Mouse (Mus musculus) MEL (cell line): Measurements from ENCODE around the gene Gabarapl1. TPM values are rescaled to one million over a fixed set of nuclear protein-coding genes. Genes with fewer than 3 reads are reported as not detected.
A peak's percentile ranks its signal among the peaks of the same experiment; 100 is the strongest.

Experiments used
- DNase-seq: peaks from one replicate; pipeline ENCODE4 v3.0.0; 2011; ENCODE audit warnings: low read depth, low spot score
- H3K27ac ChIP-seq: 2 replicates; pipeline ENCODE4 v1.5.1; 2012; ENCODE audit warnings: low read depth, mild to moderate bottlenecking, control low read depth, low read length, moderate library complexity; ENCODE audit not compliant: control insufficient read depth
- H3K27me3 ChIP-seq, 2 experiments: fragments of 150-350 bp in 1 of 2; sonication (generic) in 1 of 2; 2 replicates each; pipeline ENCODE4 v1.6.1; 2012; ENCODE audit warnings: low read length in 2 of 2, mild to moderate bottlenecking in 2 of 2, improper control_type of control experiment in 1 of 2, moderate library complexity in 1 of 2; ENCODE audit not compliant: insufficient read depth in 2 of 2, control insufficient read depth in 1 of 2
- H3K36me3 ChIP-seq, 2 experiments: 2 replicates each; pipeline ENCODE4 v1.6.1; 2012 to 2014; ENCODE audit warnings: low read length in 2 of 2, improper control_type of control experiment in 1 of 2, inconsistent platforms in 1 of 2, mild to moderate bottlenecking in 1 of 2; ENCODE audit not compliant: insufficient read depth in 2 of 2, control insufficient read depth in 1 of 2
- H3K4me1 ChIP-seq, 2 experiments: fragments of 150-350 bp in 1 of 2; sonication (generic) in 1 of 2; 2 replicates each; pipeline ENCODE4 v1.6.1; 2012; ENCODE audit warnings: low read length in 2 of 2, improper control_type of control experiment in 1 of 2, mild to moderate bottlenecking in 1 of 2; ENCODE audit not compliant: insufficient read depth in 2 of 2, control insufficient read depth in 1 of 2
- H3K4me3 ChIP-seq, 2 experiments: fragments of 150-350 bp in 1 of 2; sonication (generic) in 1 of 2; 2 replicates each; pipeline ENCODE4 v1.5.1; 2012; ENCODE audit warnings: low read depth in 2 of 2, low read length in 2 of 2, mild to moderate bottlenecking in 2 of 2, moderate library complexity in 2 of 2, control low read depth in 1 of 2, improper control_type of control experiment in 1 of 2; ENCODE audit not compliant: control insufficient read depth in 1 of 2, insufficient read depth in 1 of 2
- H3K79me2 ChIP-seq: 2 replicates; pipeline ENCODE4 v1.6.1; 2012; ENCODE audit warnings: mild to moderate bottlenecking, low read length, moderate library complexity; ENCODE audit not compliant: control insufficient read depth, poor library complexity, insufficient read depth
- H3K9ac ChIP-seq: 2 replicates; pipeline ENCODE4 v1.6.1; 2012; ENCODE audit warnings: low read depth, mild to moderate bottlenecking, control low read depth, low read length, moderate library complexity; ENCODE audit not compliant: control insufficient read depth, poor library complexity, severe bottlenecking
- H3K9me3 ChIP-seq: fragments of 150-350 bp; sonication (generic); replicated peaks from 2 replicates; pipeline ENCODE4 v1.6.1; 2012; ENCODE audit warnings: mild to moderate bottlenecking, low read length, improper control_type of control experiment, moderate library complexity; ENCODE audit not compliant: insufficient read depth
- CHD2 ChIP-seq: IDR thresholded peaks from 2 replicates; pipeline ENCODE4 v1.6.1; 2011; ENCODE audit warnings: low read length, improper control_type of control experiment
- E2F4 ChIP-seq: IDR thresholded peaks from 2 replicates; pipeline ENCODE4 v1.6.1; 2011; ENCODE audit warnings: low read depth, low read length, improper control_type of control experiment, borderline replicate concordance
- EP300 ChIP-seq, 2 experiments: IDR thresholded peaks; 2 replicates each; pipeline ENCODE4 v1.6.1; 2011; ENCODE audit warnings: improper control_type of control experiment in 2 of 2, low read length in 2 of 2, low read depth in 1 of 2, mild to moderate bottlenecking in 1 of 2
- ETS1 ChIP-seq: IDR thresholded peaks from 2 replicates; pipeline ENCODE4 v1.6.1; 2012; ENCODE audit warnings: low read depth, mild to moderate bottlenecking, inconsistent platforms, low read length, improper control_type of control experiment, moderate library complexity
- MAX ChIP-seq: IDR thresholded peaks from 2 replicates; pipeline ENCODE4 v1.6.1; 2011; ENCODE audit warnings: low read length, improper control_type of control experiment
- MAZ ChIP-seq: IDR thresholded peaks from 2 replicates; pipeline ENCODE4 v1.6.1; 2012; ENCODE audit warnings: low read depth, mild to moderate bottlenecking, inconsistent platforms, low read length, improper control_type of control experiment
- MEF2A ChIP-seq: IDR thresholded peaks from 2 replicates; pipeline ENCODE4 v1.6.1; 2014; ENCODE audit warnings: low read depth, mild to moderate bottlenecking, inconsistent platforms, low read length, improper control_type of control experiment; ENCODE audit not compliant: poor library complexity, insufficient replicate concordance, severe bottlenecking; ENCODE audit errors: extremely low read depth
- MXI1 ChIP-seq: IDR thresholded peaks from 2 replicates; pipeline ENCODE4 v1.6.1; 2011; ENCODE audit warnings: mild to moderate bottlenecking, low read depth, low read length, improper control_type of control experiment
- NELFE ChIP-seq: IDR thresholded peaks from 2 replicates; pipeline ENCODE4 v1.6.1; 2011; ENCODE audit warnings: low read depth, low read length, improper control_type of control experiment
- POLR2AphosphoS2 ChIP-seq: IDR thresholded peaks from 2 replicates; pipeline ENCODE4 v1.6.1; 2011; ENCODE audit warnings: low read length, improper control_type of control experiment
- POLR2AphosphoS5 ChIP-seq: IDR thresholded peaks from 2 replicates; pipeline ENCODE4 v1.6.1; 2012; ENCODE audit warnings: low read depth, borderline replicate concordance, mild to moderate bottlenecking, inconsistent platforms, low read length, moderate library complexity, mixed read lengths
- SIN3A ChIP-seq: IDR thresholded peaks from 2 replicates; pipeline ENCODE4 v1.6.1; 2012; ENCODE audit warnings: low read length, improper control_type of control experiment, inconsistent platforms
- SMC3 ChIP-seq: IDR thresholded peaks from 2 replicates; pipeline ENCODE4 v1.6.1; 2011; ENCODE audit warnings: low read depth, low read length, improper control_type of control experiment
- TAL1 ChIP-seq: IDR thresholded peaks from 2 replicates; pipeline ENCODE4 v1.6.1; 2012; ENCODE audit warnings: mild to moderate bottlenecking, inconsistent platforms, low read length, moderate library complexity, mixed read lengths
- TBP ChIP-seq: IDR thresholded peaks from 2 replicates; pipeline ENCODE4 v1.8.0; 2011; ENCODE audit warnings: low read depth, low read length, improper control_type of control experiment
- TCF12 ChIP-seq: IDR thresholded peaks from 2 replicates; pipeline ENCODE4 v1.6.1; 2014; ENCODE audit warnings: low read depth, mild to moderate bottlenecking, inconsistent platforms, low read length, improper control_type of control experiment, moderate library complexity
- UBTF ChIP-seq: IDR thresholded peaks from 2 replicates; pipeline ENCODE4 v1.6.1; 2012; ENCODE audit warnings: low read depth, mild to moderate bottlenecking, inconsistent platforms, low read length, improper control_type of control experiment, moderate library complexity, borderline replicate concordance; ENCODE audit not compliant: insufficient read depth
- USF2 ChIP-seq, 2 experiments: IDR thresholded peaks; 2 replicates each; pipeline ENCODE4 v1.6.1; 2011 to 2012; ENCODE audit warnings: improper control_type of control experiment in 2 of 2, low read length in 2 of 2, borderline replicate concordance in 1 of 2, inconsistent platforms in 1 of 2, low read depth in 1 of 2, mild to moderate bottlenecking in 1 of 2; ENCODE audit not compliant: insufficient read depth in 1 of 2
- ZMIZ1 ChIP-seq: IDR thresholded peaks from 2 replicates; pipeline ENCODE4 v1.6.1; 2012; ENCODE audit warnings: low read depth, mild to moderate bottlenecking, inconsistent platforms, low read length, improper control_type of control experiment, moderate library complexity
- ZNF384 ChIP-seq: IDR thresholded peaks from 2 replicates; pipeline ENCODE4 v1.6.1; 2012; ENCODE audit warnings: low read depth, mild to moderate bottlenecking, inconsistent platforms, low read length, improper control_type of control experiment
- polyA plus RNA-seq, 2 experiments: library from polyadenylated mRNA; stranded (reverse) in 1 of 2; unstranded in 1 of 2; fragments of >175 nt in 1 of 2; fragments of >200 nt in 1 of 2; gene quantifications; 2 replicates each; pipeline versions ENCODE4 v1.2.1 to v1.2.4; 2012; ENCODE audit warnings: low replicate concordance in 2 of 2, low read depth in 1 of 2; ENCODE audit not compliant: insufficient read length in 2 of 2, insufficient read depth in 1 of 2, missing spikeins in 1 of 2
- total RNA-seq: library from RNA; depleted of rRNA; stranded (reverse); fragments of 300-350 nt; gene quantifications from 2 replicates; pipeline ENCODE4 v1.2.3, GENCODE M21; 2012

The Gabarapl1 gene
- total and polyA plus RNA-seq, 3 experiments = 61.3 to 99.5 TPM; not detected in 1

- DNase-seq = no peak
- Histone ChIP-seq H3K27ac (no peak overlapping the region), H3K9me3 (no peaks in the 10 kb centered on the region), H3K9ac (no peak overlapping the region), H3K4me1 (peaks cover 7 to 12% of the 10 kb centered on the region in 2 experiments), H3K27me3 (peaks cover 2 to 4% of the 10 kb centered on the region in 2 experiments; a peak in 1 of 4 replicates), H3K79me2 (peaks cover 19% of the 10 kb centered on the region), H3K4me3 (no peak overlapping the region)
- no peak for TF ChIP-seq MAZ
- TF ChIP-seq, all 39 proteins: peak for 0
- H3K36me3 ChIP-seq = peaks cover 0 to 7% of the 10 kb centered on the region in 2 experiments; a peak in 2 of 4 replicates
These were observed 2.7 kb upstream of the Gabarapl1 start for GRCm38 (mm10) chr6:129530261-129530660.

- peak; percentile 37 for DNase-seq
- TF ChIP-seq TAL1 = no peak
- no peak for TF ChIP-seq SIN3A
- TF ChIP-seq USF2 (IDR thresholded peaks at IDR 0.05; ENCODE audit: borderline replicate concordance in 1 of 2, insufficient read depth in 1 of 2, low read depth in 1 of 2, low read length in 2 of 2) = no peak
- TF ChIP-seq ZMIZ1 = no peak
- TF ChIP-seq MEF2A = no peak
- no peak for TF ChIP-seq MAX
- no peak for TF ChIP-seq UBTF
- TF ChIP-seq TCF12 = no peak
These were observed 411 bp upstream of the Gabarapl1 start for GRCm38 (mm10) chr6:129532556-129532941.

DNA sequence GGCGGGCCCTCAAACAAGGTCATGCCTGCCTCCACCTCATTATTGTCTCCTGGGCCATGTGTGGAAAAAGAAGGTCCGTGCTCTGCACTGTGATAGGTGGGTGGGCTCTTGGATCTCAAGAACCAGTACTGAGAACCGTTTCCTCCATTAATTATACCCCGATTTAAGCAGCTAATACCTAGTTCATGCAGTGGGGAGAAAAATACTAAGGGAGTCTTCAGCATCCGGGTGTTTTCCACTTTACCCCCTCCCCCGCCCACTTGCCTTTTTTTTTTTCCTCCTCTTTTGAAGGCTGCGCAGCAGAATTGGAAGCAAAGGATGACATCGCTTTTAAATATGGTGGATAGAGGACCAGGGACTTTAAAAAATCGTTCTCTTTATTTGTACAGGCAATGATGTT lies 1.1 kb downstream of the Gabarapl1 start:
- H3K36me3 ChIP-seq = peaks cover 5 to 13% of the 10 kb centered on the region in 2 experiments
- TF ChIP-seq ZMIZ1 (no peak), USF2 (IDR thresholded peaks at IDR 0.05; ENCODE audit: borderline replicate concordance in 1 of 2, insufficient read depth in 1 of 2, low read depth in 1 of 2, low read length in 2 of 2) (no peak), ZNF384 (peak; percentile 93), POLR2AphosphoS5 (no peak), MXI1 (no peak), E2F4 (no peak), NELFE (no peak), CHD2 (no peak), POLR2AphosphoS2 (no peak), SMC3 (no peak), MEF2A (no peak), TBP (0 out of 2 replicates have a peak, but pooled peaks have one; percentile 52), TAL1 (no peak), ETS1 (no peak), EP300 (IDR thresholded peaks at IDR 0.05; ENCODE audit: low read depth in 1 of 2, low read length in 2 of 2) (no peak), MAZ (no peak)
- H3K27ac ChIP-seq = peak overlapping the region; percentile 65
- H3K9me3 ChIP-seq = no peaks in the 10 kb centered on the region
- peaks cover 11 to 17% of the 10 kb centered on the region in 2 experiments for H3K4me1 ChIP-seq
- H3K27me3 ChIP-seq = 0 out of 4 replicates have a peak, but pooled peaks cover 0 to 4% of the 10 kb centered on the region in 2 experiments
- peak overlapping the region; percentile 85 for H3K9ac ChIP-seq
- peak overlapping the region; percentile 95 to 96 for H3K4me3 ChIP-seq
- peaks cover 27% of the 10 kb centered on the region for H3K79me2 ChIP-seq
- peak; percentile 70 for DNase-seq

More at GRCm38 (mm10) chr6:129532556-129532941, 411 bp upstream of the Gabarapl1 start:
- H3K4me1 ChIP-seq = peaks cover 11 to 17% of the 10 kb centered on the region in 2 experiments
- no peak overlapping the region for H3K27ac ChIP-seq
- H3K36me3 ChIP-seq = peaks cover 0 to 13% of the 10 kb centered on the region in 2 experiments; a peak in 3 of 4 replicates
- peaks cover 2 to 4% of the 10 kb centered on the region in 2 experiments; a peak in 1 of 4 replicates for H3K27me3 ChIP-seq
- H3K9ac ChIP-seq = peak overlapping the region; percentile 85
- peak overlapping the region; percentile 95 to 96 for H3K4me3 ChIP-seq
- H3K9me3 ChIP-seq = no peaks in the 10 kb centered on the region
- H3K79me2 ChIP-seq = peaks cover 27% of the 10 kb centered on the region
